ENCODE assay signal across 8 mouse cellular contexts in genomic region chr6:124757909-124758848, GRCm38 (mm10). TPM values are rescaled to one million over a fixed set of nuclear protein-coding genes. Genes with fewer than 3 reads are reported as not detected.
DNase-seq lines count a peak whose midpoint lies in the region; ATAC-seq lines count a peak whose summit lies in the region.

No protein-coding gene starts in this region.

- H3K4me2 ChIP-seq in embryonic facial prominence, embryonic 14.5 days (ENCODE audit: low read depth, low read length), result peak overlapping the region; percentile 73

- H3K4me3 ChIP-seq in embryonic facial prominence, embryonic 14.5 days (ENCODE audit: low read depth, low read length), result peak overlapping the region; percentile 79

- H3K9me3 ChIP-seq in embryonic facial prominence, embryonic 14.5 days (ENCODE audit: control insufficient read depth, low read length), result no peaks in the 10 kb centered on the region

- H3K27me3 ChIP-seq in embryonic facial prominence, embryonic 14.5 days (replicated peaks; ENCODE audit: control insufficient read depth, insufficient read depth, low read length), result no peaks in the 10 kb centered on the region

- DNase-seq in A20 (ENCODE audit: low read depth, low spot score), result peak; percentile 38
- DNase-seq in adrenal gland, adult 8-10 months, result peak; percentile 52
- peak; percentile 74 for DNase-seq in embryonic facial prominence, embryonic 14.5 days (ENCODE audit: low spot score)
- peak; percentile 77 to 78 for DNase-seq in heart, postnatal 10 days
- DNase-seq in kidney, postnatal 4 days, result peak; percentile 68 to 77
- DNase-seq in lung, postnatal 36 days, result peak; percentile 56
- no peak for DNase-seq in thymus, postnatal 10 days (ENCODE audit: low spot score in 2 of 2)
- DNase-seq in ovary, postnatal 14 days (ENCODE audit: low spot score), result no peak

- H3K4me1 ChIP-seq in embryonic facial prominence, embryonic 14.5 days (ENCODE audit: control insufficient read depth, insufficient read depth, low read length), result peaks cover 34% of the 10 kb centered on the region

- H3K36me3 ChIP-seq in embryonic facial prominence, embryonic 14.5 days (ENCODE audit: control insufficient read depth, insufficient read depth, low read length), result peaks cover 3% of the 10 kb centered on the region; the same call in 1 of the 2 replicates

- intact Hi-C loops in heart, postnatal 10 days (cut with DNase I), result loop anchor here (2.0 to 10.0 kb wide), 6 partner anchors 17 to 263 kb away; partner anchors contain the start of genes C1rb, C1rl, Grcc10 and Lpcat3

- WGBS in embryonic facial prominence, embryonic 14.5 days, result 21% methylated on average over 5 of the region's 5 CpGs

- H3K9ac ChIP-seq in embryonic facial prominence, embryonic 14.5 days (ENCODE audit: low read depth, low read length), result peak overlapping the region; percentile 98

- 0 out of 2 replicates have a peak, but pooled peaks have one; percentile 14 for ATAC-seq in embryonic facial prominence, embryonic 14.5 days (ENCODE audit: low read depth)

- H3K27ac ChIP-seq in embryonic facial prominence, embryonic 14.5 days (replicated peaks; ENCODE audit: low read depth, low read length), result peak overlapping the region; percentile 98

RNA-seq across cellular contexts. Expression of gene Atn1, which starts 1.9 kb away (rescaled TPM):
- total RNA-seq in adrenal gland, adult 8-10 months (2022), result 100 to 1,000 TPM in 2 of 4 experiments, 10 to 100 TPM in 2; 68.7 to 111 (median 97.1) TPM
- 13.8 and 14.9 TPM in 2 replicates for polyA plus RNA-seq in embryonic facial prominence, embryonic 14.5 days (2014; fragmentation: Nextera tagmentation; extraction: Ambion mirVana)
- total RNA-seq in heart, postnatal 10 days (2021), result 10 to 100 TPM; 59.4 to 59.7 TPM

RNA-seq across cellular contexts. Expression of gene Gm45234, which starts 2.4 kb away (rescaled TPM):
- not detected for total RNA-seq in adrenal gland, adult 8-10 months (2022)
- polyA plus RNA-seq in embryonic facial prominence, embryonic 14.5 days (2014; fragmentation: Nextera tagmentation; extraction: Ambion mirVana), result not detected in 2 replicates
- under 1 TPM in 1 of 2 experiments, not detected in 1; 0.98 TPM for total RNA-seq in heart, postnatal 10 days (2021)

RNA-seq across cellular contexts. Expression of gene Eno2, which starts 11.3 kb away (rescaled TPM):
- total RNA-seq in adrenal gland, adult 8-10 months (2022), result 10 to 100 TPM; 23.0 to 74.2 (median 42.8) TPM
- polyA plus RNA-seq in embryonic facial prominence, embryonic 14.5 days (2014; fragmentation: Nextera tagmentation; extraction: Ambion mirVana), result 10.4 and 11.2 TPM in 2 replicates
- total RNA-seq in heart, postnatal 10 days (2021), result 1 to 10 TPM; 3.4 to 3.7 TPM

RNA-seq across cellular contexts. Expression of gene Grcc10, which starts 17.0 kb away (rescaled TPM):
- total RNA-seq in adrenal gland, adult 8-10 months (2022), result 100 to 1,000 TPM; 348 to 417 (median 368) TPM
- 392 and 415 TPM in 2 replicates for polyA plus RNA-seq in embryonic facial prominence, embryonic 14.5 days (2014; fragmentation: Nextera tagmentation; extraction: Ambion mirVana)
- total RNA-seq in heart, postnatal 10 days (2021), result 100 to 1,000 TPM; 322 to 335 TPM

RNA-seq across cellular contexts. Expression of gene Ptpn6, which starts 19.7 kb away (rescaled TPM):
- total RNA-seq in adrenal gland, adult 8-10 months (2022), result 10 to 100 TPM; 14.1 to 21.6 (median 15.0) TPM
- polyA plus RNA-seq in embryonic facial prominence, embryonic 14.5 days (2014; fragmentation: Nextera tagmentation; extraction: Ambion mirVana), result 14.3 and 16.1 TPM in 2 replicates
- 1 to 10 TPM; 5.0 to 6.0 TPM for total RNA-seq in heart, postnatal 10 days (2021)

Comparison
In these comparisons a context has a peak if more than half of its experiments do, and no peak if none do; other contexts are left out.
1. DNase-seq: peak in A20 (single experiment), adrenal gland, adult 8-10 months (single experiment), embryonic facial prominence, embryonic 14.5 days (single experiment), heart, postnatal 10 days (2 of 2), kidney, postnatal 4 days (2 of 2) and lung, postnatal 36 days (single experiment); none in thymus, postnatal 10 days (0 of 2) and ovary, postnatal 14 days (single experiment).
2. RNA of gene Eno2, which starts 11.3 kb away (total RNA-seq): 23.0 to 74.2 TPM in adrenal gland, adult 8-10 months; 3.4 to 3.7 TPM in heart, postnatal 10 days; every median in the first group is over 4 times any median in the second.